Mouse (Mus musculus) kidney, adult 2 months (tissue): Measurements from ENCODE around the gene Slc12a1.

Experiments used
- CTCF ChIP-seq: fragments of 200-500 bp; conservative IDR thresholded peaks from 2 replicates; pipeline ENCODE4 v1.5.1; 2011; ENCODE audit warnings: low read depth, mild to moderate bottlenecking, control low read depth, low read length, moderate library complexity, mixed read lengths; ENCODE audit not compliant: insufficient read depth, insufficient read length
- POLR2A ChIP-seq: fragments of 200-500 bp; IDR thresholded peaks from one replicate; pipeline ENCODE4 v1.6.1; 2011; ENCODE audit warnings: low read depth, low read length, control low read depth

DNA sequence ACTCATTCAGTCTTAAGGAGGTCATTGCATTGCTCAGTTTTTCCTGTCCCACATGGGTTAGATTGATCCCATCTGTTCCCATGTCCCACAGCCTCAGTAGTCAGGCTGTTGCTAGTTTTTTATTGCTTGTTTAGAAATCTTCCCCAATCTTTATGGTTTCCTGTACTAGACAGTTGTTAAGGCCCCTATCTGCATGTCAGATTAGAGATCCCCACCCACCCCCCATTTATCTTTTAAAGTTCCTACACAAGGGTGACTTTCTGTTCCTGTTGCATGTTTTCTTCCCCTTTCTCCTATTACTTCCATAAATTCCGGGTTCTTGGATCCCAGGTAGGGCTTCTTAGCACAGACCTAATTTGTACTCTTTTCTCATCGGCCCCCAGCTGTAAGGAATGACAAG, 81.2 kb downstream of the Slc12a1 start:
- TF ChIP-seq CTCF (no peak), POLR2A (no peak)
